Mouse (Mus musculus) erythroblast, embryonic 14.5 days (primary cell): Measurements from ENCODE around the gene Hist1h4h.

Source experiments
- GATA1 ChIP-seq: IDR thresholded peaks from 2 replicates; pipeline ENCODE4 v1.6.1; 2012; ENCODE audit warnings: low read length, inconsistent platforms, mixed read lengths
- TAL1 ChIP-seq: IDR thresholded peaks from 3 replicates; pipeline ENCODE4 v1.6.1; 2012; ENCODE audit warnings: low read length, inconsistent platforms, mixed read lengths

- no peak for TF ChIP-seq GATA1
- TF ChIP-seq TAL1, result no peak
Measured at GRCm38 (mm10) chr13:23483153-23483552, 47.7 kb upstream of the Hist1h4h start.
